Mouse (Mus musculus): ENCODE measurements around the gene Ccdc191. TPM values are rescaled to one million over a fixed set of nuclear protein-coding genes. Genes with fewer than 3 reads are reported as not detected.

The Ccdc191 gene
- polyA plus RNA-seq, 1 experiment from 2014 or later, result 9.8 TPM

GRCm38 (mm10) chr16:43999541-43999940, 109.9 kb downstream of the Ccdc191 start:
- Histone ChIP-seq H3K9ac (no peak overlapping the region), H3K9me3 (no peaks in the 10 kb centered on the region), H3K27me3 (no peaks in the 10 kb centered on the region), H3K4me3 (no peak overlapping the region), H3K36me3 (no peaks in the 10 kb centered on the region), H3K4me1 (no peaks in the 10 kb centered on the region), H3K27ac (no peak overlapping the region), H3K4me2 (no peak overlapping the region)
- no peak for ATAC-seq (ENCODE audit: insufficient number of reproducible peaks, low FRiP score, low TSS enrichment, low read depth)
- 59% methylated on average over 5 of the region's 5 CpGs for WGBS

GRCm38 (mm10) chr16:44002086-44002485, 112.5 kb downstream of the Ccdc191 start:
- no peak for ATAC-seq (ENCODE audit: insufficient number of reproducible peaks, low FRiP score, low TSS enrichment, low read depth)
- Histone ChIP-seq H3K4me2 (no peak overlapping the region), H3K9ac (no peak overlapping the region), H3K4me3 (no peak overlapping the region), H3K27me3 (no peaks in the 10 kb centered on the region), H3K27ac (no peak overlapping the region), H3K36me3 (no peaks in the 10 kb centered on the region), H3K9me3 (no peaks in the 10 kb centered on the region), H3K4me1 (no peaks in the 10 kb centered on the region)
- 68% methylated on average over 5 of the region's 5 CpGs for WGBS

DNA sequence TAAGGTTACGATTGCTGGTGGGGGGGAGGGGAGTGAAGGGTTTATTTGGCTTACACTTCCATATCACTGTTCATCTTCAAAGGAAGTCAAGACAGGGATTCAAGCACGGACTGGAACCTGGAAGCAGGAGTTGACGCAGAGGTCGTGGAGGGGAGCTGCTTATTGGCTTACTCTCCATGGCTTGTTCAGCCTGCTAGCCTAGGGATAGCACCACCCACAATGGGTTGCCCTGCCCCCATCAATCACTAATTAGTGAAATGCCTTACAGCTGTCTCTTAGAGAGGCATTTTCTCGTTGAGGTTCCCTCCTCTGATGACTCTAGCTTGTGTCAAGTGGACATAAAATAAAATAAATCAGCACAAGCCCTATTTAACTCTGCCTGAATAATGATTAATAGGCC, 121.4 kb downstream of the Ccdc191 start:
- no peak for ATAC-seq (ENCODE audit: insufficient number of reproducible peaks, low FRiP score, low TSS enrichment, low read depth)
- Histone ChIP-seq H3K9me3 (no peaks in the 10 kb centered on the region), H3K4me2 (no peak overlapping the region), H3K4me1 (no peaks in the 10 kb centered on the region), H3K4me3 (no peak overlapping the region), H3K27ac (no peak overlapping the region), H3K9ac (no peak overlapping the region), H3K36me3 (no peaks in the 10 kb centered on the region), H3K27me3 (no peaks in the 10 kb centered on the region)
- WGBS, result 55% methylated on average over 5 of the region's 5 CpGs

Small RNA genes lying within 50 kb of the gene (microRNA-seq; reads per million reads assigned to microRNA genes)
- not detected for gene Mir3470b

Other genes with a start within 250 kb of the Ccdc191 start
- gene Tigit, start 225.7 kb upstream of the Ccdc191 start, polyA plus RNA-seq (2015; fragmentation: Nextera tagmentation; extraction: Ambion mirVana), result not detected in 2 replicates
- 0.13 TPM in 1 of 2 replicates, not detected in the other for gene Drd3, start 135.8 kb upstream of the Ccdc191 start, polyA plus RNA-seq (2015; fragmentation: Nextera tagmentation; extraction: Ambion mirVana)
- gene Qtrt2, start 37.0 kb downstream of the Ccdc191 start, polyA plus RNA-seq (2015; fragmentation: Nextera tagmentation; extraction: Ambion mirVana), result 26.8 and 27.3 TPM in 2 replicates
- 0.47 and 1.2 TPM in 2 replicates for gene Zdhhc23, start 90.0 kb downstream of the Ccdc191 start, polyA plus RNA-seq (2015; fragmentation: Nextera tagmentation; extraction: Ambion mirVana)
- gene Gramd1c, start 173.5 kb downstream of the Ccdc191 start, polyA plus RNA-seq (2015; fragmentation: Nextera tagmentation; extraction: Ambion mirVana), result 4.6 and 6.3 TPM in 2 replicates
- 58.9 and 65.1 TPM in 2 replicates for gene Atp6v1a, start 249.9 kb downstream of the Ccdc191 start, polyA plus RNA-seq (2015; fragmentation: Nextera tagmentation; extraction: Ambion mirVana)